Mouse (Mus musculus): ENCODE measurements at regions not wholly inside any gene's neighbourhood (a gene's known extent, or its start where the extent isn't known, plus 50 kb on each side); places are given as distances from the start of the nearest gene placed in this dataset.

DNA sequence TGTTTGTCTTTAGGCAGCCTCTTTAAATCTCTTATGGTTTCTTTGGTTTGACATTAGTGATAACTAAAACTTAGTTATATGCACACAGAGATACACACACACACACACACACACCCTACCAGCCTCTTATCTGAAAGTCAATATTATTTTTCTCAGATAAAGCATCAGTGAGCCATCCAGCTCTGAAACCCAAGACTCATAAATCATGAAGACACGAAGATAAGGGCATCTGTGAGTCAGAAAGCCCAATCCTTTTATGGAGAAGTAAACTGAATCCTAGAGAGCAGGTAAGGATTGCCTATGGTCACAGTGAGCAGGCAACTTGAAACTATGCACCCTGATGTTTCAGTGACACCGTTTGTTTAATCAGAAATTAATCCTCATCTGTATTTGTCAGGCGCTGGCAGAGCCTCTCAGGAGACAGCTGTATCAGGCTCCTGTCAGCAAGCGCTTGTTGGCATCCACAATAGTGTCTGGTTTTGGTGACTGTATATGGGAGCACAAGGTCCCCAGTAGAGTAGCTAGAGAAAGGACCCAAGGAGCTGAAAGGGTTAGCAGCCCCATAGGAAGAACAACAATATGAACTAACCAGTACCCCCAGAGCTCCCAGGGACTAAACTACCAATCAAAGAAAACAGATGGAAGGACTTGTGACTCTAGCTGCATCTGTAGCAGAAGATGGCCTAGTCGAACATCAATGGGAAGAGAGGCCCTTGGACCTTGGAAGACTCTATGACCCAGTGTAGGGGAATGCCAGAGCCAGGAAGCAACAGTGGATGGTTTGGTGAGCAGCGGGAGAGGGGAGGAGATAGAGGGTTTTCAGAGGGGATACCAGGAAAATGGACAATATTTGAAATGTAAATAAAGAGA is 207.3 kb upstream of the Ank start:
- DNase-seq (ENCODE audit: low spot score), result no peak
- WGBS, result 59% methylated on average over 6 of the region's 6 CpGs
- Histone ChIP-seq H3K36me3 (ENCODE audit: control insufficient read depth, insufficient read depth, low read length) (no peaks in the 10 kb centered on the region), H3K4me2 (no peak overlapping the region), H3K4me1 (replicated peaks; ENCODE audit: control insufficient read depth, insufficient read depth, low read length) (no peaks in the 10 kb centered on the region), H3K4me3 (ENCODE audit: low read depth, low read length) (no peak overlapping the region), H3K27ac (ENCODE audit: low read depth, low read length) (no peak overlapping the region), H3K27me3 (replicated peaks; ENCODE audit: control insufficient read depth, insufficient read depth, low read length) (no peaks in the 10 kb centered on the region), H3K9ac (ENCODE audit: low read depth, low read length) (no peak overlapping the region), H3K9me3 (ENCODE audit: control insufficient read depth, low read length) (no peaks in the 10 kb centered on the region)
- no peak for ATAC-seq (replicated peaks; ENCODE audit: low FRiP score)

DNA sequence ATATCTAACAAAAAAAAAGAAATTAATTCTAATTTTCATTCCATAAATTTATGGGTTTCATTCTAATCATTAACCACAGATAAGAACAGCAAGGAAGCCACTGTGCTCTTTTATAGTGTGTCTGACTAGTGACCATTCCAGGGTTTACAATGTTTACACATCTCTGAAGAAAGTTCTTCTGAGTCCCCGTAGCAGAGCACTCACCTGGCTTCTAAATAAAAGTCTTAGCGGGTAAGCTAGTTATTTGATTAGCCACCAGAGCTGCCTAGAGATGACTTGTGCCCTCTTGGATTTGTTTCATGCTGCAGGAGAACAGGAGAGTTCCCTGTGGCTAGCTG is 206.7 kb upstream of the Ank start:
- H3K27me3 ChIP-seq (replicated peaks; ENCODE audit: control insufficient read depth, insufficient read depth, low read length), result no peaks in the 10 kb centered on the region

DNA sequence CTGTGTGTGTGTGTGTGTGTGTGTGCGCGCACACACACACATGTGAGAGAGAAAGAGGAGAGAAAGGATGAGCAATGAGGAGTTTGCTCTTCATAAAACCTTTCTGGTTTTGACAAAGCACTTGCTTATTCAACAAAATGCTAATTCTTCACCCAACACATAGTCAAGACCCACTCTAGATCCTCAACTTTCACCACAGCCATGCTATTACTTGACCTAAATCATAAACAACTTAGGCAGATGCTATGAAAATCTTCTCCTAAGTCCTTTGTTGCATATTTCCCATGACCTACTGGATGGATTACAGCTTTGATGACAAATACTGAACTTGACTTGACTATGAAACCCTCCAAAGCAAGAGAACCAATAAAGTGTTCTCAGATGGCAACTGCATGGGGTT is 196.3 kb upstream of the Ank start:
- Histone ChIP-seq H3K4me3 (ENCODE audit: low read depth, low read length) (no peak overlapping the region), H3K9me3 (ENCODE audit: control insufficient read depth, low read length) (no peaks in the 10 kb centered on the region), H3K4me2 (no peak overlapping the region), H3K27me3 (replicated peaks; ENCODE audit: control insufficient read depth, insufficient read depth, low read length) (no peaks in the 10 kb centered on the region), H3K9ac (ENCODE audit: low read depth, low read length) (no peak overlapping the region), H3K4me1 (replicated peaks; ENCODE audit: control insufficient read depth, insufficient read depth, low read length) (no peaks in the 10 kb centered on the region), H3K36me3 (ENCODE audit: control insufficient read depth, insufficient read depth, low read length) (no peaks in the 10 kb centered on the region), H3K27ac (ENCODE audit: low read depth, low read length) (no peak overlapping the region)
- 93% methylated on average over 2 of the region's 2 CpGs for WGBS
- DNase-seq (ENCODE audit: low spot score) (no peak), ATAC-seq (replicated peaks; ENCODE audit: low FRiP score) (no peak)

More for the DNA sequence above, 206.7 kb upstream of the Ank start:
- Histone ChIP-seq H3K9me3 (ENCODE audit: control insufficient read depth, low read length) (no peaks in the 10 kb centered on the region), H3K4me3 (ENCODE audit: low read depth, low read length) (no peak overlapping the region), H3K27ac (ENCODE audit: low read depth, low read length) (no peak overlapping the region), H3K4me2 (no peak overlapping the region), H3K4me1 (replicated peaks; ENCODE audit: control insufficient read depth, insufficient read depth, low read length) (no peaks in the 10 kb centered on the region), H3K9ac (ENCODE audit: low read depth, low read length) (no peak overlapping the region), H3K36me3 (ENCODE audit: control insufficient read depth, insufficient read depth, low read length) (no peaks in the 10 kb centered on the region)
- no peak for DNase-seq (ENCODE audit: low spot score)
- 60% methylated on average over 2 of the region's 2 CpGs for WGBS
- no peak for ATAC-seq (replicated peaks; ENCODE audit: low FRiP score)

DNA sequence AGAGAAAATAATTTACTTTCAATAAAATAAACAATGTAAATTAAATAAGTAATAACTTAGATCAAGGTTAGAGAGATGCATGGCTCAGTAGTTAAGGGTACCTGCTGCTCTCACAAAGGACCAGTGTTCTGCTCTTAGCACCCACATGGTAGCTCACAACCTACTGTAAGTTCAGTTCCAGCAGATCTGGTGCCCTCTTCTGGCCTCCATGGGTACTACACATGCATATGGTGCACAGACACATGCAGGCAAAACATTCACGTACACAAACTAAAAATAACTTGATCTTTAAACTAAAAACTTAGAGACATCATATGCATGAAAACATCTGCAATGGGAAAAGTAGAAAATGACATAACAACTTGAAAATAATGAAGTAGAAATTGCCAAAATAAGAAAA is 184.2 kb upstream of the Ank start:
- ATAC-seq (replicated peaks; ENCODE audit: low FRiP score), result no peak
- Histone ChIP-seq H3K9ac (ENCODE audit: low read depth, low read length) (no peak overlapping the region), H3K27ac (ENCODE audit: low read depth, low read length) (no peak overlapping the region)

DNA sequence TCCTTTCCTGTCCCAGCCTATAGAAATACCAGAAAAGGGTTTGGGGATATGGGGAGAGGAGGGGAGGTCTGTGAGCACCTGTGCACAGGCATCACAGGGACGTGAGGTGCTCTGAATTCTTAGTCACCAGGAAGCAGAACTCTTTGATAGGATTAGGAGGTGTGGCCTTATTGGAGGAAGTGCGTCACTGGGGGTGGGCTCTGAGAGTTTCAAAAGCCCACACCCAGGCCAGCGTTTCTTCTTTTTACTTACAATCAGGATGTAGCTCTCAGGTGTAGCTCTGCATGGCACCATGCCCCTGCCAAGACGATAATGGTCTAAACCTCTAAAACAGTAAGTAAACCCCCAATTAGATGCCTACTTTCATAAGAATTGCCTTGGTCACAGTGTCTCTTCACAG is 162.6 kb upstream of the Ank start:
- H3K27me3 ChIP-seq (replicated peaks; ENCODE audit: control insufficient read depth, insufficient read depth, low read length), result no peaks in the 10 kb centered on the region

More for the DNA sequence above, 184.2 kb upstream of the Ank start:
- Histone ChIP-seq H3K4me2 (no peak overlapping the region), H3K4me3 (ENCODE audit: low read depth, low read length) (no peak overlapping the region), H3K36me3 (ENCODE audit: control insufficient read depth, insufficient read depth, low read length) (no peaks in the 10 kb centered on the region), H3K4me1 (replicated peaks; ENCODE audit: control insufficient read depth, insufficient read depth, low read length) (no peaks in the 10 kb centered on the region), H3K9me3 (ENCODE audit: control insufficient read depth, low read length) (no peaks in the 10 kb centered on the region; the same call in 1 of the 2 replicates), H3K27me3 (replicated peaks; ENCODE audit: control insufficient read depth, insufficient read depth, low read length) (no peaks in the 10 kb centered on the region)
- 81% methylated on average over 1 of the region's 1 CpGs for WGBS
- no peak for DNase-seq (ENCODE audit: low spot score)

DNA sequence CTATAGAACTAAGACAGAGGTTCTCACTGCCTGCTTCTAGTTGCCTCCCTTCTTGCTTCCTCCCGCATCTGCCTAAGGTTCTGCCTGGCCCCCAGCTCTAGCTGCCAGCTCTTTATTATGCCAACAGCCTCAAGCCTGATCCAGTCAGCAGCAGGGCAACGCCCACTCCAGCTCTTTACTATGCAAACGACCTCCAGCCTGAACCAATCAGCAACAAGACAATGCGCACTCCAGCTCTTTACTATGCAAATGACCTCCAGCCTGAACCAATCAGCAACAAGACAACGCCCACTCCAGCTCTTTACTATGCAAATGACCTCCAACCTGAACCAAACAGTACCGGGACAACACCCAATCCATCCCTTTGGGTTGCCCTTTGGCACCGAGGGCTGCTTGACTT is 162.2 kb upstream of the Ank start:
- Histone ChIP-seq H3K4me3 (ENCODE audit: low read depth, low read length) (no peak overlapping the region), H3K27me3 (replicated peaks; ENCODE audit: control insufficient read depth, insufficient read depth, low read length) (no peaks in the 10 kb centered on the region), H3K4me1 (replicated peaks; ENCODE audit: control insufficient read depth, insufficient read depth, low read length) (no peaks in the 10 kb centered on the region), H3K9ac (ENCODE audit: low read depth, low read length) (no peak overlapping the region), H3K9me3 (ENCODE audit: control insufficient read depth, low read length) (no peaks in the 10 kb centered on the region), H3K36me3 (ENCODE audit: control insufficient read depth, insufficient read depth, low read length) (no peaks in the 10 kb centered on the region), H3K4me2 (no peak overlapping the region), H3K27ac (ENCODE audit: low read depth, low read length) (no peak overlapping the region)
- 66% methylated on average over 7 of the region's 7 CpGs for WGBS
- peak; percentile 41; the same call in 1 of the 2 replicates for ATAC-seq (replicated peaks; ENCODE audit: low FRiP score)
- no peak for DNase-seq (ENCODE audit: low spot score)

More for the DNA sequence above, 162.6 kb upstream of the Ank start:
- DNase-seq (ENCODE audit: low spot score) (no peak), ATAC-seq (replicated peaks; ENCODE audit: low FRiP score) (no peak)
- H3K9me3 ChIP-seq (ENCODE audit: control insufficient read depth, low read length), result no peaks in the 10 kb centered on the region
- no peaks in the 10 kb centered on the region for H3K36me3 ChIP-seq (ENCODE audit: control insufficient read depth, insufficient read depth, low read length)
- no peaks in the 10 kb centered on the region for H3K4me1 ChIP-seq (replicated peaks; ENCODE audit: control insufficient read depth, insufficient read depth, low read length)
- WGBS, result 71% methylated on average over 4 of the region's 4 CpGs
- H3K27ac ChIP-seq (ENCODE audit: low read depth, low read length), result no peak overlapping the region
- H3K4me2 ChIP-seq, result no peak overlapping the region
- no peak overlapping the region for H3K4me3 ChIP-seq (ENCODE audit: low read depth, low read length)
- H3K9ac ChIP-seq (ENCODE audit: low read depth, low read length), result no peak overlapping the region

DNA sequence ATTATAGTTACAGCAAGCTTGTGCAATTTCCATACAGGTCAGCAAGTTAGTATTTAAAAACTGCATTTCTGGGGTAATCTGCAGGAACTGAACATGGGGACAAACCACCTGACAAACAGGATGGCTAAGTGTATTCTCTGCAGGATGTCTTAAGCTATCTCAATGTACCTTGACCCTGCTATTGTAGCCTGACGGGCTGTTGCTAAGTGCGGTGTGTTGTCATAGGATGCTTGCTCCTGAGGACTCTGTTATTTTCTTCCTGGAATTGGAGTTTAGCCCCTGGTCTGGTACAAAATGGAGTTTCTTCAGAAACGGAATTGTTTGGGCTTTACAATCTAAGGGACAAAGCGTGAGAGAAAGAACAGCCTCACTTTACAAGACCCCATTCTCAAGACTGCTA is 161.4 kb upstream of the Ank start:
- no peaks in the 10 kb centered on the region for H3K36me3 ChIP-seq (ENCODE audit: control insufficient read depth, insufficient read depth, low read length)
- no peak overlapping the region for H3K9ac ChIP-seq (ENCODE audit: low read depth, low read length)
- DNase-seq (ENCODE audit: low spot score) (no peak), ATAC-seq (replicated peaks; ENCODE audit: low FRiP score) (no peak)
- 92% methylated on average over 4 of the region's 4 CpGs for WGBS
- no peak overlapping the region for H3K27ac ChIP-seq (ENCODE audit: low read depth, low read length)
- H3K27me3 ChIP-seq (replicated peaks; ENCODE audit: control insufficient read depth, insufficient read depth, low read length), result no peaks in the 10 kb centered on the region
- H3K4me3 ChIP-seq (ENCODE audit: low read depth, low read length), result no peak overlapping the region
- no peaks in the 10 kb centered on the region for H3K9me3 ChIP-seq (ENCODE audit: control insufficient read depth, low read length)
- H3K4me2 ChIP-seq, result no peak overlapping the region
- no peaks in the 10 kb centered on the region for H3K4me1 ChIP-seq (replicated peaks; ENCODE audit: control insufficient read depth, insufficient read depth, low read length)

DNA sequence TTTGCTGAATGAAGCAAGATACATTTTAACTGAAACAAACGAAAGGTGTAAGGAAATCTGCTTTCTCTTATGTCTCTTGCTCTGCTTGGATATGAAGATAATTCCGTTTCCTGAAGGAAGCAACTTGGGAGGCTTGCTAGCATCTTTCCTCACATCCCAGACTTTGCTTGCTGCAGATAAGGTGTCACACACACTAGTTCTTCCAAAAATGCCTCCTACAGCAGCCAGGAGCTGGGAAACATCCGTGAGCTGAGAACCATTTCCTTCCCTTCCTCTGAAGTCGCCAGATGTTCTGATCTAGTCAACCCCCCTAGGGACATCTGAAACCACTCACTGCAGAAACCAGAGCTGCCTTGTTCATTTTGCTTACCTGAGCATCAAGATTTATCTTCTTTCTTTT is 157.8 kb upstream of the Ank start:
- Histone ChIP-seq H3K27me3 (replicated peaks; ENCODE audit: control insufficient read depth, insufficient read depth, low read length) (no peaks in the 10 kb centered on the region), H3K4me3 (ENCODE audit: low read depth, low read length) (no peak overlapping the region), H3K4me2 (no peak overlapping the region), H3K9ac (ENCODE audit: low read depth, low read length) (no peak overlapping the region), H3K4me1 (replicated peaks; ENCODE audit: control insufficient read depth, insufficient read depth, low read length) (no peaks in the 10 kb centered on the region), H3K36me3 (ENCODE audit: control insufficient read depth, insufficient read depth, low read length) (no peaks in the 10 kb centered on the region), H3K27ac (ENCODE audit: low read depth, low read length) (no peak overlapping the region), H3K9me3 (ENCODE audit: control insufficient read depth, low read length) (no peaks in the 10 kb centered on the region)
- no peak for DNase-seq (ENCODE audit: low spot score)
- ATAC-seq (replicated peaks; ENCODE audit: low FRiP score), result no peak
- WGBS, result 38% methylated on average over 4 of the region's 4 CpGs
